ENCODE assay signal across 8 mouse cellular contexts in the genomic region with DNA sequence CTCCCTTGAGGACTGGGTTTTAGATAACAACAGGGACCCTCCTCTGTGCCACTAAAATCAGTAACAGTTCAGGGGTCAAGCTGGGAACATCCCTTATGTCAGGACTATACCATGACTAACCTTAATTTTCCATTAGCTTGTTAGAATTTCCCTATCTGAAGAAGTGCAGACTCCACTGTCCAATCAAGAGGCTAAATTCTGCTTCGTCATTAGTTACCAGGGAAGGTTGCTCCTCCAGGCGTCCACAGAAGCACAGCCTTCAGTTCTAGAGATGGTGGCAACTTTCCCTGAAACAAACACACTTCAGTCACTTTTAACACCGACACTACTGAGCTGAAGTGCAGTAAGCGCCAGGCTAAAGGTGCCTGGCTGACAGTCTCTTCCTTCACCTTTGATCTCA. TPM values are rescaled to one million over a fixed set of nuclear protein-coding genes. Genes with fewer than 3 reads are reported as not detected.
DNase-seq lines count a peak whose midpoint lies in the region; ATAC-seq and TF ChIP-seq lines count a peak whose summit lies in the region.
"Had no signal": no experiment of that assay in that cellular context is flagged by ENCODE, and none has a peak within 500 bp of the region (broad histone marks: within the 10 kb centered on the region; RNA-seq: fewer than 3 reads in every experiment).

No protein-coding gene starts in this region.

- 0 out of 2 replicates have a peak, but pooled peaks have one; percentile 41 for ATAC-seq in embryonic facial prominence, embryonic 15.5 days (ENCODE audit: insufficient number of reproducible peaks, low FRiP score, low TSS enrichment, low read depth)

- no peak for TF ChIP-seq POLR2A in kidney, adult 2 months (IDR thresholded peaks at IDR 0.05; ENCODE audit: low read depth, low read length)

- H3K9ac ChIP-seq in embryonic facial prominence, embryonic 15.5 days = no peak overlapping the region
- H3K9ac ChIP-seq: neural tube, embryonic 12.5 days had no signal

- DNase-seq in ovary, adult 18-20 months (ENCODE audit: low spot score) = peak; percentile 50
- no peak for DNase-seq in ovary, postnatal 36 days (ENCODE audit: low spot score)
- peak; percentile 80 for DNase-seq in adrenal gland, adult 2 months
- peak; percentile 89 for DNase-seq in kidney, adult 2 months
- DNase-seq in left cerebral cortex, postnatal 25 days (ENCODE audit: low spot score in 2 of 2) = peak; percentile 70 to 88
- DNase-seq in right cerebral cortex, postnatal 14 days = peak; percentile 35

- intact Hi-C loops in left cerebral cortex, postnatal 25 days (cut with DNase I) = no loop called here

- H3K4me1 ChIP-seq in embryonic facial prominence, embryonic 15.5 days = 0 out of 2 replicates have a peak, but pooled peaks cover 5% of the 10 kb centered on the region
- no peaks in the 10 kb centered on the region for H3K4me1 ChIP-seq in kidney, adult 2 months (ENCODE audit: control insufficient read depth, insufficient read depth, low read length)

- no peak overlapping the region for H3K4me3 ChIP-seq in embryonic facial prominence, embryonic 15.5 days (replicated peaks)
- H3K4me3 ChIP-seq in kidney, adult 2 months (ENCODE audit: insufficient read depth, low read depth, low read length) = no peak overlapping the region
- H3K4me3 ChIP-seq: neural tube, embryonic 12.5 days had no signal

- no peaks in the 10 kb centered on the region for H3K36me3 ChIP-seq in embryonic facial prominence, embryonic 15.5 days
- H3K36me3 ChIP-seq in kidney, adult 2 months (ENCODE audit: control insufficient read depth, insufficient read depth, low read length) = no peaks in the 10 kb centered on the region
- H3K36me3 ChIP-seq: neural tube, embryonic 12.5 days had no signal

- H3K27me3 ChIP-seq in embryonic facial prominence, embryonic 15.5 days = no peaks in the 10 kb centered on the region; the same call in 1 of the 2 replicates
- H3K27me3 ChIP-seq in kidney, adult 2 months (replicated peaks; ENCODE audit: control insufficient read depth, insufficient read depth, low read length) = no peaks in the 10 kb centered on the region

- no peak for TF ChIP-seq CTCF in kidney, adult 2 months (conservative IDR thresholded peaks at IDR 0.05; ENCODE audit: insufficient read depth, insufficient read length, low read depth, low read length)

- WGBS in embryonic facial prominence, embryonic 15.5 days = 17% methylated on average over 4 of the region's 4 CpGs
- WGBS in kidney, adult 2 months = 11% methylated on average over 4 of the region's 4 CpGs

- no peaks in the 10 kb centered on the region for H3K9me3 ChIP-seq in embryonic facial prominence, embryonic 15.5 days (replicated peaks)
- H3K9me3 ChIP-seq: neural tube, embryonic 12.5 days had no signal

- no peak overlapping the region for H3K27ac ChIP-seq in embryonic facial prominence, embryonic 15.5 days (replicated peaks)
- peak overlapping the region; percentile 10; the same call in 1 of the 2 replicates for H3K27ac ChIP-seq in kidney, adult 2 months (ENCODE audit: insufficient read depth, low read depth, low read length)
- H3K27ac ChIP-seq: neural tube, embryonic 12.5 days had no signal

- H3K4me2 ChIP-seq in embryonic facial prominence, embryonic 15.5 days (replicated peaks) = no peak overlapping the region
- H3K4me2 ChIP-seq: neural tube, embryonic 12.5 days had no signal

RNA-seq across cellular contexts. Expression of a gene that starts 0.9 kb away (rescaled TPM):
- total RNA-seq in adrenal gland, adult 2 months (2021) = 100 to 1,000 TPM in 1 of 2 experiments, 10 to 100 TPM in 1; 67.3 to 144 TPM
- polyA plus RNA-seq in adrenal gland, adult 2 months (2012; rRNA removed) = 59.2 and 66.0 TPM in 2 replicates
- polyA plus RNA-seq in embryonic facial prominence, embryonic 15.5 days (2015; fragmentation: Nextera tagmentation; extraction: Ambion mirVana) = 3.6 and 5.0 TPM in 2 replicates
- 128 and 174 TPM in 2 replicates for polyA plus RNA-seq in kidney, adult 2 months (2012; rRNA removed)
- 1 to 10 TPM; 2.9 to 3.4 TPM for total RNA-seq in left cerebral cortex, postnatal 25 days (2021)

RNA-seq across cellular contexts. Expression of a gene that starts 17.1 kb away (rescaled TPM):
- total RNA-seq in adrenal gland, adult 2 months (2021) = 100 to 1,000 TPM in 1 of 2 experiments, 10 to 100 TPM in 1; 85.9 to 137 TPM
- polyA plus RNA-seq in adrenal gland, adult 2 months (2012; rRNA removed) = 134 and 150 TPM in 2 replicates
- polyA plus RNA-seq in embryonic facial prominence, embryonic 15.5 days (2015; fragmentation: Nextera tagmentation; extraction: Ambion mirVana) = 2.7 and 4.6 TPM in 2 replicates
- 192 and 298 TPM in 2 replicates for polyA plus RNA-seq in kidney, adult 2 months (2012; rRNA removed)
- total RNA-seq in left cerebral cortex, postnatal 25 days (2021) = 1 to 10 TPM; 1.9 to 2.1 TPM

RNA-seq across cellular contexts. Expression of a gene that starts 20.7 kb away (rescaled TPM):
- total RNA-seq in adrenal gland, adult 2 months (2021) = not detected
- polyA plus RNA-seq in adrenal gland, adult 2 months (2012; rRNA removed) = 0.03 TPM in 1 of 2 replicates, not detected in the other
- polyA plus RNA-seq in embryonic facial prominence, embryonic 15.5 days (2015; fragmentation: Nextera tagmentation; extraction: Ambion mirVana) = not detected in 2 replicates
- 0.04 and 0.78 TPM in 2 replicates for polyA plus RNA-seq in kidney, adult 2 months (2012; rRNA removed)
- not detected for total RNA-seq in left cerebral cortex, postnatal 25 days (2021)
- polyA plus RNA-seq: neural tube, embryonic 12.5 days had no signal

RNA-seq across cellular contexts. Expression of a gene that starts 47.3 kb away (rescaled TPM):
- total RNA-seq in adrenal gland, adult 2 months (2021) = 10 to 100 TPM; 78.4 to 97.1 TPM
- polyA plus RNA-seq in adrenal gland, adult 2 months (2012; rRNA removed) = 364 and 513 TPM in 2 replicates
- polyA plus RNA-seq in embryonic facial prominence, embryonic 15.5 days (2015; fragmentation: Nextera tagmentation; extraction: Ambion mirVana) = 10.8 and 11.7 TPM in 2 replicates
- 419 and 490 TPM in 2 replicates for polyA plus RNA-seq in kidney, adult 2 months (2012; rRNA removed)
- total RNA-seq in left cerebral cortex, postnatal 25 days (2021) = 1 to 10 TPM; 1.8 to 2.7 TPM

RNA-seq across cellular contexts. Expression of a gene that starts 49.9 kb away (rescaled TPM):
- total RNA-seq in adrenal gland, adult 2 months (2021) = under 1 TPM; 0.40 to 0.73 TPM
- polyA plus RNA-seq in adrenal gland, adult 2 months (2012; rRNA removed) = 0.04 and 0.16 TPM in 2 replicates
- 0.24 and 0.30 TPM in 2 replicates for polyA plus RNA-seq in embryonic facial prominence, embryonic 15.5 days (2015; fragmentation: Nextera tagmentation; extraction: Ambion mirVana)
- 0.03 and 0.11 TPM in 2 replicates for polyA plus RNA-seq in kidney, adult 2 months (2012; rRNA removed)
- total RNA-seq in left cerebral cortex, postnatal 25 days (2021) = under 1 TPM; 0.71 to 0.73 TPM
- polyA plus RNA-seq: neural tube, embryonic 12.5 days had no signal

Comparison
In these comparisons a context has a peak if more than half of its experiments do, and no peak if none do; other contexts are left out.
1. RNA of a gene that starts 0.9 kb away (polyA plus RNA-seq): 128 to 174 TPM in kidney, adult 2 months and 59.2 to 66.0 TPM in adrenal gland, adult 2 months; 3.6 to 5.0 TPM in embryonic facial prominence, embryonic 15.5 days; every median in the first group is over 10 times any median in the second.
2. RNA of a gene that starts 17.1 kb away (polyA plus RNA-seq): 192 to 298 TPM in kidney, adult 2 months and 134 to 150 TPM in adrenal gland, adult 2 months; 2.7 to 4.6 TPM in embryonic facial prominence, embryonic 15.5 days; every median in the first group is over 10 times any median in the second.